Mouse (Mus musculus) midbrain, embryonic 13.5 days (tissue): Measurements from ENCODE around the gene Tmem89. TPM values are rescaled to one million over a fixed set of nuclear protein-coding genes. Genes with fewer than 3 reads are reported as not detected.
A peak's percentile ranks its signal among the peaks of the same experiment; 100 is the strongest.

ENCODE experiments used
- ATAC-seq: fragments of 200-750 bp; cut with Nextera tagmentation; 2 replicates; pipeline ENCODE4 v1.8.0; 2017; ENCODE audit warnings: mild to moderate bottlenecking, moderate TSS enrichment, moderate library complexity
- H3K27ac ChIP-seq: fragments of 300-500 bp; sonication (generic); 2 replicates; pipeline ENCODE4 v1.5.1; 2015; ENCODE audit warnings: inconsistent platforms, mild to moderate bottlenecking, moderate library complexity
- H3K27me3 ChIP-seq: fragments of 300-500 bp; sonication (generic); 2 replicates; pipeline ENCODE4 v1.6.1; 2015; ENCODE audit warnings: mild to moderate bottlenecking, inconsistent platforms
- H3K36me3 ChIP-seq: fragments of 300-500 bp; sonication (generic); 2 replicates; pipeline ENCODE4 v1.6.1; 2015; ENCODE audit warnings: mild to moderate bottlenecking, inconsistent platforms
- H3K4me1 ChIP-seq: fragments of 300-500 bp; sonication (generic); replicated peaks from 2 replicates; pipeline ENCODE4 v1.6.1; 2015; ENCODE audit warnings: inconsistent platforms
- H3K4me2 ChIP-seq: fragments of 300-500 bp; sonication (generic); replicated peaks from 2 replicates; pipeline ENCODE4 v1.6.1; 2015; ENCODE audit warnings: moderate library complexity, mild to moderate bottlenecking, inconsistent platforms
- H3K4me3 ChIP-seq: fragments of 300-500 bp; sonication (generic); replicated peaks from 2 replicates; pipeline ENCODE4 v1.5.1; 2015; ENCODE audit warnings: mild to moderate bottlenecking, inconsistent platforms
- H3K9ac ChIP-seq: fragments of 300-500 bp; sonication (generic); replicated peaks from 2 replicates; pipeline ENCODE4 v1.6.1; 2015; ENCODE audit warnings: mild to moderate bottlenecking, inconsistent platforms
- H3K9me3 ChIP-seq: fragments of 300-500 bp; sonication (generic); 2 replicates; pipeline ENCODE4 v1.6.1; 2016; ENCODE audit warnings: mild to moderate bottlenecking, inconsistent platforms
- WGBS: fragments of 180-500 bp; shearing (Covaris S2); methylation state at CpG from one replicate; pipeline ENCODE4 v1.1.7; 2015; 5-methylcytosine and 5-hydroxymethylcytosine counted together
- polyA plus RNA-seq: library from polyadenylated mRNA; unstranded; fragments of >200 nt; fragmentation: Nextera tagmentation; extraction: Ambion mirVana; gene quantifications from 2 replicates; pipeline ENCODE4 v1.2.1, GENCODE M21; 2015

The Tmem89 gene
- polyA plus RNA-seq, result 0.46 TPM in 1 of 2 replicates, not detected in the other

DNA sequence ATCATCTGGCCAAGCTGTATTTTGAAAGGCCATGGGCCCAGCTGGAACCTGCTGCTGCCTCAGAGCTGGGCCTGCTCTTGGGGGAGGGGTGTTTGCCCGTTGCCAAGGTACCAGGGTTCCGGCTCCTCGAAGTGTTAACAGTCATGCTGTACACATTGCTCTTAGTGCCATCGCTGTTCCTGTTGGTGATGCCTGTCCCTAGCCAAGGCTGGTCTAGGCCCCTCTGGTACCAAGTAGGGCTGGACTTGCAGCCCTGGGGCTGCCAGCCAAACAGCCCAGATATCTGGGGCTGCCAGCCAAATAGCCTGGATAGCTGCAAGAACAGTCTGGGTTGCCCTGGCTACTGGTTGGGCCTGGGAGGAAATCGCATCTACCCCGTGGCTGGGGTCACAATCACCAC lies at the start of gene Tmem89:
Gene Tmem89 (plus strand): TSS at position 129 of the 400 bp plus-strand sequence.
- Histone ChIP-seq H3K4me1 (0 out of 2 replicates have a peak, but pooled peaks cover 2% of the 10 kb centered on the region), H3K36me3 (0 out of 2 replicates have a peak, but pooled peaks cover 4% of the 10 kb centered on the region), H3K4me3 (no peak within 1 kb of the TSS), H3K4me2 (no peak within 1 kb of the TSS), H3K9ac (peak within 1 kb of the TSS; percentile 23; the same call in 1 of the 2 replicates), H3K27ac (no peak within 1 kb of the TSS), H3K27me3 (no peaks in the 10 kb centered on the region), H3K9me3 (no peaks in the 10 kb centered on the region)
- WGBS, result 62% methylated on average over 6 of the region's 6 CpGs
- peak; percentile 72 for ATAC-seq

DNA sequence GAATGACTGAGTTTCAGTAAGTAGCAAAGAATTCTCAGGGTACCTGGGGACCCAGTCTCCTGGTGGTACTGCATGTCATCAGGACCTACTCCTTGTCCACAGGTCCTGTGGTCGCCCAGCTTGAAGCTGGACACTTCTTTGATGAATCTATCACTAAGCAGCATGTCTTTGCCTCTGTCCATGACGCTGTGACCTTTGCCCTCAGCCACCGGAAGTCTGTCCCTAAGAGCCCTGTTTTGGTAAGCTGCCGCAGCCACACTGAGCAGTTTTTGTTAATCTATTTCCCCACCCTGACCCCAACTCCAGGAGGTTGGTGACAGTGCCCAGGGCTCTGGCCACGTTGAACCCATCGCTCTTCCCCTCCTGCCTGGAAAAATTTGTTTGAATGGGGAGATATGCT lies 2.1 kb upstream of the Tmem89 start:
- no peak for ATAC-seq
- H3K27ac ChIP-seq, result no peak overlapping the region
- no peak overlapping the region for H3K4me3 ChIP-seq
- H3K36me3 ChIP-seq, result 0 out of 2 replicates have a peak, but pooled peaks cover 4% of the 10 kb centered on the region
- H3K27me3 ChIP-seq, result no peaks in the 10 kb centered on the region
- 0 out of 2 replicates have a peak, but pooled peaks cover 2% of the 10 kb centered on the region for H3K4me1 ChIP-seq
- H3K9ac ChIP-seq, result no peak overlapping the region
- no peaks in the 10 kb centered on the region for H3K9me3 ChIP-seq
- WGBS, result 68% methylated on average over 6 of the region's 6 CpGs
- H3K4me2 ChIP-seq, result no peak overlapping the region

DNA sequence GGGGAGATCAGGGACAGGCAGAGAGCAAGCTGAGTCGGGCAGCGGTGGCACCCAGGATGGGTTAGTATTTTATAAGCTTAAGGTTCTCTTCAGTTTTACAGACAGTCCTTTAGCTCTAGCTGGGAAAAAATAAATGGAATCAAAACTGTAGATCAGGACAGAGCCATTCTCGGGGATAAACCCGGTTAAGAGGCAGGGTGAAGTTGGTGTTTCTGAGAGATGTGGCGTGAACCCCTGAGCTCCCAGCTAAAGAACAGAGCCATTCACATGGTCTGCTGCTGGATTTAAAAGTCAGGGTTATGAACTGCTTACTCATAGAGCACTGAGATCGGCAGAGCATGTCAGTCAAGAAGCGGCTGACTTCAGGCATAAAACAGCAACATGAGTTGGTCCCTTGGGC lies 1.3 kb upstream of the Tmem89 start:
- no peak for ATAC-seq
- Histone ChIP-seq H3K27ac (no peak overlapping the region), H3K9ac (no peak overlapping the region), H3K36me3 (0 out of 2 replicates have a peak, but pooled peaks cover 4% of the 10 kb centered on the region), H3K9me3 (no peaks in the 10 kb centered on the region), H3K4me2 (no peak overlapping the region), H3K4me1 (0 out of 2 replicates have a peak, but pooled peaks cover 2% of the 10 kb centered on the region), H3K4me3 (no peak overlapping the region), H3K27me3 (no peaks in the 10 kb centered on the region)
- 88% methylated on average over 7 of the region's 7 CpGs for WGBS

DNA sequence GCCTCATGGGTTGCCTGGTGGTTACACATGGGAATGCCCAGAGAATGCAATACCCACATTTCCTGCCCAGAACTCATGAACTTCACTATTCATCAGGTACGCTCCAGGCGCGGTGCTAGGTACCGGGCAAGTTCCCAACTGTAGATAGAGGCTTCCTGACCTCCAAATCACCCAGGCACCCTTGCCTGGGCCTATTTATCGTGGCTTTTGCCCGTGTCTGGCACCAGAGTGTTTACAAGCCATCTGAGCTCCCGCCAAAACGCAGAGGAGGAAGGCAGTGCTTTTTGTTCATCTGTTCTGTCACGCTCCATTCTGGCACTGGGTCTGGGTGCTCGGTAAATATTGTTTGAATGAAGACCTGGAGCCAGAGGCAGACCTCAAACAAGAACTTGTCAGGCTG lies 798 bp upstream of the Tmem89 start:
- H3K4me3 ChIP-seq, result no peak overlapping the region
- no peaks in the 10 kb centered on the region for H3K9me3 ChIP-seq
- H3K27ac ChIP-seq, result no peak overlapping the region
- no peak for ATAC-seq
- H3K27me3 ChIP-seq, result no peaks in the 10 kb centered on the region
- WGBS, result 84% methylated on average over 10 of the region's 10 CpGs
- H3K4me1 ChIP-seq, result 0 out of 2 replicates have a peak, but pooled peaks cover 2% of the 10 kb centered on the region
- H3K9ac ChIP-seq, result no peak overlapping the region
- H3K4me2 ChIP-seq, result no peak overlapping the region
- H3K36me3 ChIP-seq, result 0 out of 2 replicates have a peak, but pooled peaks cover 4% of the 10 kb centered on the region

DNA sequence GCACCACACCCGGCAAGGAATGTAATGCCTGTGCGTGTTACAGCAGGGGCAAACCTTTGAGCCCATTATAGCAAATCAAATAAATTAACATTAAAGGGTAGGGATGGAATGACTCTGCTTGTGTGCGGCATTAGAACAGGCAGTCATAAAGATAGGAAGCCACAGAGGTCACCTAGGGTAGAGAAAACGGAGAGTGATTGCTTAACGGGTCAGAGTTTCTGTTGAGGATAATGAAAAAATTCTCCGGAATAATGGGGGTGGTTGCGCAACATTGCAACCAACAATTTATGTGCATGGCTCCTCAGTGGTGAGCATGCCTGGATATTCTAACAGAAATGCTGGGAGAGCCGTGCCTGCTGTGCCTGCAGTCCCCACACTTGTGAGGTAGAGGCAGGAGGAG lies 11.5 kb downstream of the Tmem89 start:
- no peak overlapping the region for H3K4me3 ChIP-seq
- 80% methylated on average over 8 of the region's 8 CpGs for WGBS
- no peaks in the 10 kb centered on the region for H3K27me3 ChIP-seq
- no peaks in the 10 kb centered on the region for H3K36me3 ChIP-seq
- H3K9ac ChIP-seq, result no peak overlapping the region
- no peak overlapping the region for H3K4me2 ChIP-seq
- ATAC-seq, result no peak
- H3K4me1 ChIP-seq, result no peaks in the 10 kb centered on the region
- H3K9me3 ChIP-seq, result no peaks in the 10 kb centered on the region
- no peak overlapping the region for H3K27ac ChIP-seq

DNA sequence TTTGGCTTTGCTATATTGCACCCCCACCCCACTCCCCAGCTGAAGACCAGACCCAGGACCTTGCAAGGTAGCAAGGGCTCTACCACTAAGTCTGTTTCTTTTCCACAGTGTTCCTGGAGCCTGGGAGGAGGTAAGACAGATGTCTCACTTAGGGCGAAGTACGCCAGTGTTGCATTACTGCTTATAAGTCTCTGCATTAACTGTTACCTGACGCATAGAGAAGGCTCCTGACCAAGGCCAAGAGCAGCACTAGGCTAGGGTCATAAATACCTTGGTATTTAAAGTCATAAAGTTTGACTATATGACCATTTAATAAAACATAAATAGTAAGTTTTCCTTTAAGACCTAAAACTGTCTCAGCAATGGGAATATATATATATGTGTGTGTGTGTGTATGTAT lies 14.0 kb downstream of the Tmem89 start:
- no peak for ATAC-seq
- Histone ChIP-seq H3K36me3 (no peaks in the 10 kb centered on the region), H3K9ac (no peak overlapping the region), H3K27me3 (no peaks in the 10 kb centered on the region), H3K4me3 (no peak overlapping the region), H3K4me1 (no peaks in the 10 kb centered on the region), H3K27ac (no peak overlapping the region), H3K4me2 (no peak overlapping the region), H3K9me3 (no peaks in the 10 kb centered on the region)
- WGBS, result 88% methylated on average over 3 of the region's 3 CpGs

DNA sequence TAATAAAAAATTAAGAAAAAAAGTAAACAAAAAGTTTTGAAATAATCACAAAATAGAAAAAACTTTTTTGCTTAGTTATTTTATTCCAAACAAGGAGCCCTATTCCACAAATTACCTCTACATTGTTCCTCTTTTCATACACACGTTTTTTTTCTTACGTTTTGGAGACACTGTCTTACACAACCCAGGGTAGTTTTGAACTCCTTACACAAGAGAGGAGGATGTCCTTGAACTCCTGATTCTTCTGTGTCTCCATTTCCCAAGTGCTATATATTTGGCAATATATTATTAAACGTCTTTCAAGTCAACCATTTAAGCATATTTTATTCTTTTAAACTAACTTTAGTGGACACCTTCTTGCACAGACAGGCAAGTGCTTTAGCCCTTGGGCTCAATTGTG lies 21.6 kb downstream of the Tmem89 start:
- Histone ChIP-seq H3K27ac (no peak overlapping the region), H3K4me3 (peak overlapping the region; percentile 97; the same call in 1 of the 2 replicates), H3K4me2 (peak overlapping the region; percentile 36), H3K27me3 (no peaks in the 10 kb centered on the region), H3K9ac (no peak overlapping the region), H3K36me3 (peaks cover 25% of the 10 kb centered on the region), H3K4me1 (peaks cover 6% of the 10 kb centered on the region), H3K9me3 (no peaks in the 10 kb centered on the region)
- 15% methylated on average over 3 of the region's 3 CpGs for WGBS
- no peak; the same call in 1 of the 2 replicates for ATAC-seq

DNA sequence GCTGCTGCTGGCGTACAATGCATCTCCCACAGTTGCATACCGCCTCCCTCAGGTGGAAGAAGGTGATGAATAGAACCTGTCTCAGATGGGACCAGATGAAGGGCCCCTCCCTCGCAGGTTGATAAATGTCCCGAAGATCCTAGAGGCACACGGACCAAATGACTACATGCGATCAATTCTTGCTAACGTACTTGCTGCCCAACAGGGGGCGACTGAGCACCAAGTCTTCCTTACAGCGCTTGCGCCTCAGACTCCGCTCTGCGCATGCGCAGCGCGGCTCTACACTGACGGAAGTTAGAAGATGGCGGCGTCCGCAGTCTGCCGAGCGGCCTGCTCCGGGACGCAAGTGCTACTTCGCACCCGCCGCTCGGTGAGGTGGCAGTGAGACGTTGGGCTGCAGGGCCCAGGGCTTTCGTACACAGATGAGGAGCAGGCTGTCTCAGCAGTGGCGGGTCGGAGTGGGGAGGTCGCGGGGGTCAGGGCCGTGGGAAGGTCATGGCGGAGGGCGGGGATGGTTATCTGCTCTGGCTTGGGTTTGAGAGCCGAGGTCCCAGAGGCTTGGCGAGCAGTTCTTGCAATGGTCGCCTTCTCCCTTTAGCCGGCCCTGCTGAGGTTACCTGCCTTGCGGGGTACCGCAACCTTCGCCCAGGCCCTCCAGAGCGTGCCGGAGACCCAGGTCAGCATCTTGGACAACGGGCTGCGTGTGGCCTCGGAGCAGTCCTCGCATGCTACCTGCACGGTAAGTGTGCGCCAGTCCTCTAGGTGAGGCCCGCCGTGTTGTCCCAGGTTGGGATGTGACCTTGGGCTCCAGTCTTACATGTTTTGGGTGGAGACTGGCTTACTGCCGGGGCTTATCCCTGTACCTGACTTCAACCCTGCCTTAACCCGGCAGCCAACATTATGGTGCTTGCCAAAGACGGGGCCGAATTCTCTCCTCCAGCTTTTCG lies 22.3 kb downstream of the Tmem89 start, which contains the start of gene Uqcrc1:
Gene Uqcrc1 (plus strand): TSS at position 216 of the 947 bp plus-strand sequence.
- Histone ChIP-seq H3K9me3 (no peaks in the 10 kb centered on the region), H3K27me3 (no peaks in the 10 kb centered on the region), H3K36me3 (peaks cover 32% of the 10 kb centered on the region), H3K4me3 (peak within 1 kb of the TSS; percentile 97), H3K4me1 (peaks cover 6% of the 10 kb centered on the region), H3K9ac (peak within 1 kb of the TSS; percentile 95), H3K27ac (peak within 1 kb of the TSS; percentile 62), H3K4me2 (peak within 1 kb of the TSS; percentile 93)
- 1% methylated on average over 58 of the region's 58 CpGs for WGBS
- peak; percentile 91 for ATAC-seq

DNA sequence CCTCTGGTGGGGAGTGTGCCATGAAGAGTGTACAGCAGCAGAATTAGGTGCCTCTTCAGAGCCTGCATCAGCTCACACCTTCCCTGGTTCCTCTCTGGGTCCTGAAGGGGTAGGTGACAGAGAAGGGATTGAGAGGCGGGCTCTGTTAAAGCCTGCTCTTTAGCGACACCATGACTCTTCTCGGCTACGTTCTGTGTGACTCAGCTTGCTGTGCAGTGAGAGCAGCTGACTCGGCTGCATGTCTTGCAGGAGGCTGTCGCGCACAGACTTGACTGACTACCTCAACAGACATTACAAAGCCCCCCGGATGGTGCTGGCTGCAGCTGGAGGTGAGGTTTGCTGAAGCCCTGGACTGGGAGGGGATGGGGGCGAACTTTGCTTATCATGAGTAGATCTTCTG lies 30.7 kb downstream of the Tmem89 start:
- no peak for ATAC-seq
- H3K4me3 ChIP-seq, result no peak overlapping the region
- H3K27me3 ChIP-seq, result no peaks in the 10 kb centered on the region
- no peaks in the 10 kb centered on the region for H3K4me1 ChIP-seq
- no peaks in the 10 kb centered on the region for H3K9me3 ChIP-seq
- H3K36me3 ChIP-seq, result peaks cover 92% of the 10 kb centered on the region
- H3K27ac ChIP-seq, result no peak overlapping the region
- H3K9ac ChIP-seq, result no peak overlapping the region
- WGBS, result 85% methylated on average over 9 of the region's 9 CpGs
- no peak overlapping the region for H3K4me2 ChIP-seq

DNA sequence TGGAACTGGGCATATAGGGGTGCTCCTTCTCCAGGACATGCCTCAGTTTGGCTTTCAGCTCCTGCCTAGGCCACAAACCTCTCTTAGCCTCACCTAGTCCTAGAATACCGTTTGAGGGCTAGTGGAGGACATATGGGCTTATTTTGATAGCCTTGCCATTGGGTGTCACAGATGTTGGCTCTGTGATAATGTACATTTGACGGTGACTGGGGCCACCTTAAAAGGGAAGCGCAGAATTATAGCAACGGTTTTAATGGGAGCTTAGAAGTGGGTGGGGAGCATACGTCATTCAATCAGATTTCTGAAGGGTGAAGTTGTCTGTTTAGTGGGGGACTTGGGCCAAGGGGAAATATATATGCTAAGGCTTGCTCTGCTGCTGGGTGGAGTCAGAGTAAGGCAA lies 31.2 kb downstream of the Tmem89 start:
- Histone ChIP-seq H3K27ac (no peak overlapping the region), H3K36me3 (peaks cover 95% of the 10 kb centered on the region), H3K4me1 (no peaks in the 10 kb centered on the region), H3K27me3 (no peaks in the 10 kb centered on the region), H3K9ac (no peak overlapping the region), H3K4me2 (no peak overlapping the region), H3K9me3 (no peaks in the 10 kb centered on the region), H3K4me3 (no peak overlapping the region)
- no peak for ATAC-seq
- WGBS, result 90% methylated on average over 5 of the region's 5 CpGs

DNA sequence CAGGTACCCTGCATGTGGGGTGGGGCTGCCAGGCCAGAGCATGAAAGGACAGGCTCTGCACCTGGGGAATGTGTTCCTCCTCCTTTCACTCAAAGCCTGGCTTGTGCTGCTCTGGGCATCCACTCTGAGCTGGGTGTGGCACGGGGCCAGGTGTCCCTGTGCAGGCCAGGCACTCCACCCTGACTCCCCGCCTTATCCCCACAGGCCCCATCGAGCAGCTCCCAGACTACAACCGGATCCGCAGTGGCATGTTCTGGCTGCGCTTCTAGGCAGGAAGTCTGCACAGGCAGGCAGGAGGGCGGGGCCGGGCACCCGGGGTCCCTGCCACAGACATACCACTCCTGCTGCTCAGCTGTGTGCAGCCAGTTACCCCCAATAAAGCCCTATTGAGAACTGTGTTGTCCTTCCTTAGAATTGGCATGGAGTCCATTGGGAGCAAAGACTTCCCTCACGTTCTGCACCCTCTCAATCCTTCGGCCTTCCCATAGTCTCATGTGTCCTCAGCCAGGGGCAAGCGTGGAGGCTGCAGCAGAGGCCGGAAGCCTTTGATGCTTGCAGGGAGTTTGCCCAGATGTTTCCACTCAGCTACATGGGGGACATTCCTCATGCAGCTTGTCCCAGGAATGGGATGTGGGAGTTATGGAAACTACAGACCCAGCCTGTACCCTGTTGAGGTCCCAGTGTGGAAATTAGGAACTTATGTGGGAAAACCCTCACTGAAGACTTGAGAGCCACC lies 35.0 kb downstream of the Tmem89 start:
- ATAC-seq, result no peak
- peaks cover 68% of the 10 kb centered on the region for H3K36me3 ChIP-seq
- 84% methylated on average over 13 of the region's 13 CpGs for WGBS
- no peak overlapping the region for H3K27ac ChIP-seq
- H3K4me2 ChIP-seq, result no peak overlapping the region
- peaks cover 22% of the 10 kb centered on the region for H3K27me3 ChIP-seq
- H3K9ac ChIP-seq, result no peak overlapping the region
- H3K4me1 ChIP-seq, result no peaks in the 10 kb centered on the region
- H3K4me3 ChIP-seq, result no peak overlapping the region
- no peaks in the 10 kb centered on the region for H3K9me3 ChIP-seq
